Mouse (Mus musculus): Measurements from ENCODE around the gene Mef2c. TPM values are rescaled to one million over a fixed set of nuclear protein-coding genes. Genes with fewer than 3 reads are reported as not detected.
A peak's percentile ranks its signal among the peaks of the same experiment; 100 is the strongest.

Gene Mef2c
- polyA plus RNA-seq, 1 experiment: 14.3 TPM

DNA sequence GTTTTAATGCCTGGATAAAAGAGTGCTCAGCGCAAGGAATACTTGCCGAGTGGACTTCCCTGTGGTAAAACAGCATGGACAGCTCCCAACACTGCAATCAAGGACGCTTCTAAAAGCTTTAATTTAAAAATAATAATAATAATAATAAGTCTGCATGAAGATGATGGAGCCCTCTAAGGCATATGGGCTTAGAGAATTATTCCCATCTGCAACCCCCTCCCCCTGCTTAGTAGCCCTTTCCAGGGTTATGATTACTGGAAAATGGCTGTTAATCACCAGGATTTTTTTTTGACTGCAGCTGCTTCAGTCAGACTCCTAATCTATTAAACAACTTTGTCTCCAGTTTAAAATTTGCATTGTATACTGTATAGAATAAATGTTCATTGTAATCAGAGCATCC is 32.5 kb downstream of the Mef2c start:
- Histone ChIP-seq H3K4me1 (ENCODE audit: control insufficient read depth, insufficient read depth, insufficient read length, low read length) (peaks cover 3% of the 10 kb centered on the region; the same call in 1 of the 2 replicates), H3K27ac (replicated peaks; ENCODE audit: low read depth, low read length) (no peak overlapping the region), H3K4me3 (ENCODE audit: insufficient read depth, low read depth, low read length) (no peak overlapping the region)

DNA sequence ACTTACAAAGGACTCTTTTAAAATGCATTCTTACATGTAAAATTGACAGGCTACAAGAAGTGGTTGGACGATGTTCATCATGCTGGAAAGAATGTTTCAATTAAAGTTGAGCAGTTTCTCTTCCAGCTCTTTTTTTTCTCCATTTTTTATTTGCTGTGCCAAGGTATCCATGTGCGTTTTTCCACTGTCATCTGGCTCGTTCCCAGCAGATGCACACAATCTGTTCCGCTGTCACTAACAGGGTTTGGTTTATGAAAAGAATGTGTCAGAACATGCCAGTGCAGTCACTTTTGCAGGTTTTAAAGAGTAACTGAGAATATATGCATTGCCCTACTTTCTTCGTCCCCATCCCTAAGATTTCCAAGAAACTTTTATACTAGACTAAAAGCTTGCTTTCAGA is 33.3 kb downstream of the Mef2c start:
- peaks cover under 1% of the 10 kb centered on the region; the same call in 1 of the 2 replicates for H3K4me1 ChIP-seq (ENCODE audit: control insufficient read depth, insufficient read depth, insufficient read length, low read length)
- no peak overlapping the region for H3K4me3 ChIP-seq (ENCODE audit: insufficient read depth, low read depth, low read length)
- no peak overlapping the region for H3K27ac ChIP-seq (replicated peaks; ENCODE audit: low read depth, low read length)

DNA sequence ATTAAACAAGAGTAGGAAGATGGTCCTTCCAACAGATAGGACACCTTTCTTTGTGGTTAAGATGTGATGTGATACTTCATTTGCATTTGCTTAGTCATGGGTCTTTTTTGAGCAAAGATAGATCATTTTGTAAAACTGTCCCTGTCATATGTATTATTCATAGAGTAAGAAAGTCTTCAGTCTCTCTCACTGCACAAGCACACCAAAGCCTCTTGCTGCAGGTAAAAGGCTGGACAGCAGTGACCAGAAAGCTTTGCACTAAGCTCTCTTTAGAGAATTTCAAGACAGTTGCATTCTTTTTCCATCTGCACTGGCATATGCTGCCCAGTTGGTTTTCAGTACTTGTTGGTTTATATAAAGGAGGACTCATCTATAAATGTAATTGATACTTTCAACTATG is 36.1 kb downstream of the Mef2c start:
- Histone ChIP-seq H3K4me3 (ENCODE audit: insufficient read depth, low read depth, low read length) (no peak overlapping the region), H3K27ac (replicated peaks; ENCODE audit: low read depth, low read length) (no peak overlapping the region), H3K4me1 (ENCODE audit: control insufficient read depth, insufficient read depth, insufficient read length, low read length) (peaks cover 3% of the 10 kb centered on the region)

DNA sequence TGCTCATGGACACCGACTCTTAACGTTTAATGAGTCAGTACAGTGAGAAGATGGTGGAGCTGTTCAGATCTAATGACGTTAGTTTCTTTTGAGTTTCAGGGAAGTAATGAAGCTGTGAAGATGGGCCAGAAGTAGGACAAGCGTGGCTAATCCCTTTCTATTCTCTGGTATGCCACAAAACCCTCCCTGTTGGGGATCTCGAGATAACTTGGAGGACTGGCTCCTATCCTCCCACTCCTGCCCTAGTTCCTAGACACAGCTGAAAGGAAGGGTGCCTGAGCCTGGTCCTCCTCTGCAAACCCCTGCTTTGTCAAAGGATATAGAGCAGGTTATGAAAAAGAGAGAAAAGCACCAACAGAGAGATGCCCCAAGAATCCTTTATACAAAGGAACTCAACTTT is 38.8 kb downstream of the Mef2c start:
- Histone ChIP-seq H3K27ac (replicated peaks; ENCODE audit: low read depth, low read length) (no peak overlapping the region), H3K4me3 (ENCODE audit: insufficient read depth, low read depth, low read length) (no peak overlapping the region), H3K4me1 (ENCODE audit: control insufficient read depth, insufficient read depth, insufficient read length, low read length) (peaks cover 5% of the 10 kb centered on the region)

DNA sequence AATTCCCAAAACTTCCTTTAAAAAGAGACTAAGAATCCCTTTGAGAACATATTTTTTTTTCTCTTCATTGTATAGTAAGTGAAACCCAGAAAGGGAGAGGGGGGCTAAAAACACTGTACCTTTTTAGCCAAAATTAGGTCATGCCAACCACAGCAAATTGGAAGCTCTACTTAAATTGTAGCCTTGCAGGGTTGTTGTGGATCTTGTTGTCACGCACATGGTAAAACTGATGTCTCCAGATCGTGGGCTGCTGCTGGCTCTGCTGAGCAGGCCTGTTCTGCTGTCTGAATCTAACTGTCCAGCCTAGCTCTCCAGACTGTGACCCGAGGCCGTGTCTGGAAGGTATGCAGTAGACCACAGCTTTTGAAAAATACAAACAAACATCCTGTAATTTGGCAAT is 40.9 kb downstream of the Mef2c start:
- H3K27ac ChIP-seq (replicated peaks; ENCODE audit: low read depth, low read length): peak overlapping the region; percentile 23; the same call in 1 of the 2 replicates
- H3K4me1 ChIP-seq (ENCODE audit: control insufficient read depth, insufficient read depth, insufficient read length, low read length): peaks cover 5% of the 10 kb centered on the region

DNA sequence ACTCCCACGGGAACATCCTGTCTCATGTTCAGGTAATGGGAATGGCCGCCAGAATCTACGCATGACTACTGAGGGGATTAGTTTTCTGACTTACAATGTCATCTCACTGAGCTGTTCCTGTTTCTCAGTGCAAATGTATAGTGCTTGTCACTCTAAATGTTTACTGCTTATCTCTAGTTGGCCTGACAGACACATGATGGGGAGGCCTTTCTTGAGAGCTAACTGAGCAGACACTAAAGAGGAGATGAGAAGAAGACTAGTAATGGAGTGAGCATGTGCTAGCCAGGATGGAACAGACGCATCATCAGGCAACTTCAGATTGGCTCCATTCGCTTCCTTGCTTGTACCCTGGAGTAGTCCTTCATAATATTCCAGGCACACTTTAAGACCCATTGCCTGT is 43.0 kb downstream of the Mef2c start:
- H3K4me1 ChIP-seq (ENCODE audit: control insufficient read depth, insufficient read depth, insufficient read length, low read length): peaks cover 5% of the 10 kb centered on the region
- no peak overlapping the region for H3K4me3 ChIP-seq (ENCODE audit: insufficient read depth, low read depth, low read length)
- H3K27ac ChIP-seq (replicated peaks; ENCODE audit: low read depth, low read length): no peak overlapping the region

More for the DNA sequence above, 40.9 kb downstream of the Mef2c start:
- H3K4me3 ChIP-seq (ENCODE audit: insufficient read depth, low read depth, low read length): no peak overlapping the region

DNA sequence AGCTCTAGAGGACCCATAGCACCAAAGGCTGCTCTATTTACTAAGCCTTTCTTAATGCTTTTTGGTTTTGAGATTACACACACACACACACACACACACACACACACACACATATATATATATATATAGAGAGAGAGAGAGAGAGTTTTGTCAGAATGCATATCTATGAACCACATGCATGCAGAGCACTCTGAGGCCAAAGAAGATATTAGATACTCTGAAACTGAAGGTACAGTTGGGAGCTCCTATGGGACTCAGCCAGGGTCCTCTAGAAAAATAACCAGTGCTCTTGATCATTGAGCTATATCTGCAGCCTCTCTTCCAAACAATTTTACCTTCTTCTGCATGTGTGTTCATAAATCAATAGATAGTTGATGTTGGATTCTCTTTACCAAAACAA is 47.4 kb downstream of the Mef2c start:
- H3K27ac ChIP-seq (replicated peaks; ENCODE audit: low read depth, low read length): no peak overlapping the region
- H3K4me1 ChIP-seq (ENCODE audit: control insufficient read depth, insufficient read depth, insufficient read length, low read length): peaks cover 2% of the 10 kb centered on the region; the same call in 1 of the 2 replicates
- H3K4me3 ChIP-seq (ENCODE audit: insufficient read depth, low read depth, low read length): no peak overlapping the region

DNA sequence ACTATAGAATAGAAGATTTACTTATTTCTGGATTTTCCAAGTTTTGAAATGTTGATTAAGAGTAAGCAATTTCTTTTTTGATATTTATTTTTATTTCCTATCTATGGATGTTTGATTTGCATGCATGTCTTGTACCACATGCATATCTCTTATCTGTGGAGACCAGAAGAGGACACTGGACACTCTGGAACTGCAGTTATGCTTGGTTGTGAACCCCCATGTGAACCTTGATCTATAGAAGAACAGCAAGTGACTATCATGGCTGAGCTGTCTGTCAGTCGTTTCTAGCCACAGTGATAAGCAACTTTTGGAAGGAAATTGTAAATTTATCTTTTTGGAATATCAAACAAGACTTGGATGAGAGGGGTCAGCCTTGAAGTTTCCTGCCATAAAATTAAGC is 48.2 kb downstream of the Mef2c start:
- H3K4me3 ChIP-seq (ENCODE audit: insufficient read depth, low read depth, low read length): no peak overlapping the region
- no peak overlapping the region for H3K27ac ChIP-seq (replicated peaks; ENCODE audit: low read depth, low read length)
- peaks cover 2% of the 10 kb centered on the region; the same call in 1 of the 2 replicates for H3K4me1 ChIP-seq (ENCODE audit: control insufficient read depth, insufficient read depth, insufficient read length, low read length)

DNA sequence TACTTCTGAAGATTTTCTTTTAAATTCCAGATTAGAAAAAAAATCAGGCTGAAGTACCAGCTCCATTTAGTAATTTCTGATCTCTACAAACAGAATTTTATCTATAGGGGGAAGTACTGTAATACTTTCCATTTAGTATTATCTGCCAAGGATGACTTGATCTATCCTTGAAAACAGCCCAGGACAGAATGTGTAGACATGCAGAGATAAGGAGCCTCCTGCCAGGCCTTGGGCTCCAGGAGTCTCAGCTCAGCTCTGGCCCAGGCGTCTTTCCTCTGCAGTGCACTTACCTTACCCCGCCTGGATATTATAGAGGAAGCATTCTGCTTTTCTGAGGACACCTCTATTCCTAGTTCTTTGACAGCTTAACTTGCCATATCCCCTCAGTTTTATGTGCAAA is 59.4 kb downstream of the Mef2c start:
- Histone ChIP-seq H3K4me1 (ENCODE audit: control insufficient read depth, insufficient read depth, insufficient read length, low read length) (peaks cover 11% of the 10 kb centered on the region), H3K4me3 (ENCODE audit: insufficient read depth, low read depth, low read length) (no peak overlapping the region), H3K27ac (replicated peaks; ENCODE audit: low read depth, low read length) (no peak overlapping the region)

DNA sequence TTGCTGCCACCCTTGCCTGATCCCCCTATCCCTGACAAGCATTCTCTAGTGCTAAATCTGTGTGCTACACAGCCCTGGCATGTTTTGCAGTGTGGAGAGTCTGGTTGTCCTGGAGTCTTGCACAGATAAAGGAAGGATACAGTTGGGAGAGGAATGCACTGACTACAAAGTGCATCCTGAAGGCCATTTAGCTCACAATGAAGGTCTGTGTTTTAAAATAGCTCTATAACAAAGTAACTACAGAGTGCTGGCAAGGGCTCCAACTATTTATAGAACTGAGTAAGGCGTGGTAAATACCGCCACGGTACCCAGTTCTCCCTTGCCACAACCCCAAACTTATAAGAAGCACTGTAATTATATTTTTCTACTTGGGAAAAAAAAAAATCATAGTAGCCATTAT is 61.9 kb downstream of the Mef2c start:
- Histone ChIP-seq H3K27ac (replicated peaks; ENCODE audit: low read depth, low read length) (peak overlapping the region; percentile 64), H3K4me3 (ENCODE audit: insufficient read depth, low read depth, low read length) (no peak overlapping the region), H3K4me1 (ENCODE audit: control insufficient read depth, insufficient read depth, insufficient read length, low read length) (peaks cover 15% of the 10 kb centered on the region)

DNA sequence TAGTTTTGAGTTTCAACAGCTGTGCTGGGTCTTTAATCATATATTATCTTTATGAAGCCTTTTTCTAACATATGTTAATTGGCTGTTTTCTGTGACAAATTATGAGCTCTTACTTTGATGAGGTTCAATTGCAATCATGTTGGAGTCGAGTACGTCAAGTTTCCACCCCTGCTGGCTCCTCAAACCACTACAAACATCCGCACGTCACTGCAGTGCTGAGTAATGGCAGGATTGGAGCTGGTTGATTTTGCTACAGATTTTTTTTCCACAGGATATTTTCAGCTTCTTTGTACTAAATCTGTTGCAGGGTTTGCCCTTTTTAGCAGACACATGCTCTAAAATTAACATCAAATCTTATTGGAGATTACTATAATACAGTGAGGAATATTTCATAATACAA is 62.3 kb downstream of the Mef2c start:
- Histone ChIP-seq H3K4me3 (ENCODE audit: insufficient read depth, low read depth, low read length) (no peak overlapping the region), H3K4me1 (ENCODE audit: control insufficient read depth, insufficient read depth, insufficient read length, low read length) (peaks cover 15% of the 10 kb centered on the region), H3K27ac (replicated peaks; ENCODE audit: low read depth, low read length) (peak overlapping the region; percentile 64)

DNA sequence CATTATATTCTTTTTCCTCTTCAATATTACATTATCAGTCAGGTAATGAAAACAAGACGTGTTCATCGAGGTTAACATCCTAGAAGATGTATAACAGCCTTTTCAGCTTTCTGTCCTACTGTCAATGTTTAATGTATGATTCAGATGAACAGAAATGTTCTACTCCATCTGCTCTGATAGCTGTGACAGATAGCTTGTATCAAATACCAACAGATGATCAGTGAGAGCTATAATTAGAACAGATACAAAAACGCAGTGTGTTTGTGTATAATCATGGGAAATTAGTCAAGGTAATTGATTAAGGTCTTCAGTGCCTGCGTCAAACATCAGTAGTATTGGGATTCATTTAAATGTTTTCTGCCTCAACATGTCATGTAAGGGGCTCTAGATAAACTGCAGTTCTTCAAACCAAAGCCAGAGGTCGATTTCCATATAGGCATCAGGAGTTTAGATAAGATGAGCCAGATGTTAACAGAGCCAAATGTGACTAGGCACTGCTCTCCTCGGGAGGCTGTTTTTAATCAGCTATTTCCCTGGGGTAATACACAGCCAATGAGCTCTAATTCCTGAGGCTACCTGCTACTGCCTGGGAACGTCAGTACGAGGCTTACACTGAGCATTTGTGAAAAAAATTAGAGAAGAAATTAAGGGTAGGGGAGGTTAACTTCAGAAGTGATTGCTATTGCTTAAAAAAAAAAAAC is 63.1 kb downstream of the Mef2c start:
- peaks cover 15% of the 10 kb centered on the region for H3K4me1 ChIP-seq (ENCODE audit: control insufficient read depth, insufficient read depth, insufficient read length, low read length)
- 0 out of 2 replicates have a peak overlapping the region, but pooled peaks have one; percentile 8 for H3K27ac ChIP-seq (replicated peaks; ENCODE audit: low read depth, low read length)

DNA sequence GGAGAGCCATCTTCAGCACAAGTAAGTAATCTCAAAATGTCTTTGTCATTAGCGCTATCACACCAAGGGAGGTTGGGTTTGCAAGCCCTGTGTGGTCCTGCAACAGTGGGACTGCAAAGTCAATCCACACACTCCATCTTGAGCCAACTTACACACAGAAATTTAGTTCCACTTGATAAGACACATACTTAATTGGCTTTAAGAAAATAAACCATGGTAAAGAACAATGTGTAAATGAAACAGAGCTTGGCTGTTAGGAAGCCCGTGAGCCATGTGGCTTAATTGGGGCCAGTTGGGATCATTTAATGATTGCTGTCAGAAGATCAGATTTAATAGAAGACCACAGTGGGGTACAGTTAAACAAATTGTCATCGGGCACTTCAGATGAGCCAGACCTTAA is 63.8 kb downstream of the Mef2c start:
- H3K4me1 ChIP-seq (ENCODE audit: control insufficient read depth, insufficient read depth, insufficient read length, low read length): peaks cover 15% of the 10 kb centered on the region
- peak overlapping the region; percentile 33; the same call in 1 of the 2 replicates for H3K27ac ChIP-seq (replicated peaks; ENCODE audit: low read depth, low read length)
- no peak overlapping the region for H3K4me3 ChIP-seq (ENCODE audit: insufficient read depth, low read depth, low read length)

More for the DNA sequence above, 63.1 kb downstream of the Mef2c start:
- no peak overlapping the region for H3K4me3 ChIP-seq (ENCODE audit: insufficient read depth, low read depth, low read length)

DNA sequence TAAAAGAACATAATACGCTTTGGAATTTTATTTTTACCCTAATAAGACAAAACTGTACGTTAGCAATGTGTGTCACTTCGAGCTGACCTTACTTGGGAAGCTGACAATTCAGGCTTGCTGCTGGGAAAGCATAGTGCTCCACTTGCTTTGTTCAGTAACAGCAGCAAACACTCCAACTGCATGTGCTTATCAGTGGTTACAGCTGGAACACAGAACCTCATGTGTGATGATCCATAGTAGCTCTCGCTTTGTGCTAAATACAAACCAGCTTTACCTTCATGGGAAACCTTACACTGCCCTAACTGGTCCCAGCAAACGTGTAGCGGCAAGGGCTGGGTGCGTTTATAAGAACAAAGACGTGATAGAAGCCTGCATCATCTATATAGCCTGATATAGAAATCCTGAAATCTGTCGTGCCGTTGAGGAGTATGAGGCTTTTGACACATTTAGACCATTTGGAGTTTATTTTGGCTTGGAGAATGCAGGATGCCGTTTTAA is 65.0 kb downstream of the Mef2c start:
- Histone ChIP-seq H3K27ac (replicated peaks; ENCODE audit: low read depth, low read length) (peak overlapping the region; percentile 24), H3K4me3 (ENCODE audit: insufficient read depth, low read depth, low read length) (no peak overlapping the region), H3K4me1 (ENCODE audit: control insufficient read depth, insufficient read depth, insufficient read length, low read length) (peaks cover 20% of the 10 kb centered on the region)

DNA sequence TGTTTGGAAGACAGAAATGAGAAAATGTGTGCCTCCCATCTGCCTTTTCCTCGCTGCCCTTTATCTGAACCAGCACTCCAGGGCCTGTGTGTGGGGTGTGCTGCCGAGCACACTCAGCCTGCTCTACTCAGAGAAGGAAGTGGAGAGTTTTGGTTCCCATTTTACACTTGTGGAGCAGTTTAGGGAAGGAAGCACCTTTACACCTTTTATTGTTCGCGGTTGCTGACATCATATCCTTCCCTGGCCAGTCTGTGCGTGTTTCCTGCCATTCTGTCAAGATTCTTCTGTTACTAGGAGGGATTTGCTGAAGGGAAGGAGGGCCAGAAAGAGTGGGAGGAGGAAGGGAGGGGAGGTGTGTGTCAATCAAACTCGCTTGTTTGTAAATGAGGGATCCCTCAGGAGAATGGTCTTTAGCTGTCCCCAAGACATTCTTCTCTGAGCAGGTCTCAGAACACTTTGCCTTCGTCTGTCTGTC is 68.2 kb downstream of the Mef2c start:
- 0 out of 2 replicates have a peak overlapping the region, but pooled peaks have one; percentile 4 for H3K4me3 ChIP-seq (ENCODE audit: insufficient read depth, low read depth, low read length)
- H3K4me1 ChIP-seq (ENCODE audit: control insufficient read depth, insufficient read depth, insufficient read length, low read length): peaks cover 18% of the 10 kb centered on the region; the same call in 1 of the 2 replicates

DNA sequence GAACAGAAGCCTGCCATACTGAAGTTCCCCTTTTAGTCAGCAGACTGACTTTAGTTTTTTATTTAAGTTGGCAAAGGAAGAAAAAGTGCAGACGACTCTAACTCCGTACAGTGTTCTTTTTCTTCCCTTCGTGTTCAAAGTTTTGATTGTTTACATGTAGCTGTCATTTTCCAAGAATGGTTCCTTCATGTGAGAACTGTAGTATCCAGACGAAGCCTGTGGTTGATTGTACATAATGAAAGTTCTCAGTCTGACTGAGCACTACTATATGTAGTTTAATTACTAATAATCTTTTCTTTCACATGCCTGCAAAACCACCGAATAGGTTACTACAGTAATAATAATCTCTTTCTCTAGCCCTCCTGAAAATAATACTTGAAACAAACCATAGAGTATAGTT is 68.6 kb downstream of the Mef2c start:
- H3K4me1 ChIP-seq (ENCODE audit: control insufficient read depth, insufficient read depth, insufficient read length, low read length): peaks cover 18% of the 10 kb centered on the region
- H3K4me3 ChIP-seq (ENCODE audit: insufficient read depth, low read depth, low read length): 0 out of 2 replicates have a peak overlapping the region, but pooled peaks have one; percentile 4
- H3K27ac ChIP-seq (replicated peaks; ENCODE audit: low read depth, low read length): peak overlapping the region; percentile 97

More for the DNA sequence above, 68.2 kb downstream of the Mef2c start:
- peak overlapping the region; percentile 98 for H3K27ac ChIP-seq (replicated peaks; ENCODE audit: low read depth, low read length)
